Mouse (Mus musculus) stomach, adult 2 months (tissue): ENCODE results near the gene Syngr1. TPM values are rescaled to one million over a fixed set of nuclear protein-coding genes. Genes with fewer than 3 reads are reported as not detected.

ENCODE experiments used
- polyA plus RNA-seq: library from polyadenylated mRNA; depleted of rRNA; stranded (reverse); fragments of >200 nt; gene quantifications from 2 replicates; pipeline ENCODE4 v1.2.3, GENCODE M21; 2012; rRNA removed

The Syngr1 gene
- 118 and 135 TPM in 2 replicates for polyA plus RNA-seq

DNA sequence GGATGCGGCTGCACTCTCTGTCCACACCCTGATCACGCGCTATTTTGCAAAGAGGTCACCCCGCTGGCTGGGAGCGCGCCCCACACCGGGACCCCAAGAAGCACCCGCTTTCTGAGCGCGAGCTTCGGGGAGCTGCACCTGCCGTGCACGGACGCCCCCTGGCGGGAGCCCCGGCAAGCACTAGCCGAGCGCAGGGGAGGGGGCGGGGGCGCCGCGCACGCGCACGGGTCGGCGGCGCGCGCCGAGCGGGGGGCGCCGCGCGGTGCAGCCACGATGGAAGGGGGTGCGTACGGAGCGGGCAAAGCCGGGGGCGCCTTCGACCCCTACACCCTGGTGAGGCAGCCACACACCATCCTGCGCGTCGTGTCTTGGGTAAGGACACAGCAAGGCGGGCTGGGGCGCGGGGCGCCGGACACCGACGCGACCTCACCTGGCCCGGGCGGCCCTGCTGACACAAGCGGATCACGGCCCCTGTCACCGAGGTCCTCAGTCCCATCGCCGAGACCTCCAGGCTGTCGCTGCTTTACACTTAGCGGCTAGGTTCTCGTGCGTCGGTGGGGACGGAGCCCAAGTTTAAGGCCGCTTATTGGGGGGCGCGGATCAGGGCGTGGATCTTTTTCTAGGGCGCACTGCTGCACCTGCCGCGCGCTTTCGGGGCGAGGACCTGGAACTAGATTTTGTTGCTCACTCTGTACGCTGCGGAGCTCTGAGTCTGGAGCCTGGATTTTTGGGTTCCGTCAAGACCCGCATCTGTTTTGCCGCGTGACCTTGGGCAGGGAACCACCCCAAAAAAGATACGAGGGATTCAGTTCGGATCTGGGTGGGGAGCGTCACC, at the start of gene Syngr1, which contains the start of gene Rpl3:
Syngr1 (plus strand) TSS at position 214 of the 835 bp plus-strand sequence.
Rpl3 (minus strand) TSS at position 748 of the 835 bp plus-strand sequence.

DNA sequence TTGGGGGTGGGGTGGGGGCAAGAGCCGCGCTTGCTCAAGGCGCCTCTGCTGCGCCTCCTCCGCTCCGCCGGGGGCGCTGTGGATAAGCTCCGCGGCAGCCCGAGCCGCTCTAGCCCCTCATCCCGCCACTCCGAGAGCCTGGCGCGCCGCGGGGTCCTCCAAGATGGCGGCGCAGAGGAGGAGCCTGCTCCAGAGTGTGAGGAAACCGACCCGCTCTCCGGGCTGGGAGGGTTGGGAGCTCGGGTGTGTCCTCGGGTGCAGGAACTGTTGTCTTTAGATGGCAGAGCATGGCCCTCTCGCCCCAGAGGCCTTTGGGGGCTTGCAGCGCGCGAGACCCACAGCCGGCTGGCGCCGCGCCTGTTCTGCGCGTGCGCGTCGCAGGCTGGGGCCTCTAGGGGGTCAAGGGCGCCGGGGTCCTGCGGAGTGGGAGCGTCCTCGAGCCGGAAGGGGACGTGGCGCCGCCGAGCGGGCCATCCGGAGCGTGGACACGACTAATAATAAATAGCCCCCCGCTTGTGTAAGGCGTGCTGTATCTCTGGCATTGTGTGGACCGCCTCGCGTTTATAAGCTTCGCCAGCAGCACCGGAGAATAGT, 42.0 kb downstream of the Syngr1 start, which contains the start of gene Tab1:
Tab1 (plus strand) TSS at position 135 of the 594 bp plus-strand sequence.

Other genes starting within 250 kb of the Syngr1 start
- gene Apobec3, start 199.7 kb upstream of the Syngr1 start, polyA plus RNA-seq = 5.1 and 8.7 TPM in 2 replicates
- 13.7 and 24.7 TPM in 2 replicates for gene Cbx7, start 120.2 kb upstream of the Syngr1 start, polyA plus RNA-seq
- 15.7 and 20.9 TPM in 2 replicates for gene Pdgfb, start 76.4 kb upstream of the Syngr1 start, polyA plus RNA-seq
- gene Rpl3, start 534 bp downstream of the Syngr1 start, polyA plus RNA-seq = 288 and 389 TPM in 2 replicates
- 21.3 and 21.9 TPM in 2 replicates for gene Tab1, start 41.8 kb downstream of the Syngr1 start, polyA plus RNA-seq
- gene Mgat3, start 82.4 kb downstream of the Syngr1 start, polyA plus RNA-seq = 14.8 and 15.8 TPM in 2 replicates
- 4.9 and 5.9 TPM in 2 replicates for gene Mief1, start 142.7 kb downstream of the Syngr1 start, polyA plus RNA-seq
- not detected in 2 replicates for gene AC140267.1, start 144.5 kb downstream of the Syngr1 start, polyA plus RNA-seq
- 83.1 and 91.7 TPM in 2 replicates for gene Atf4, start 163.8 kb downstream of the Syngr1 start, polyA plus RNA-seq
- gene Rps19bp1, start 173.0 kb downstream of the Syngr1 start, polyA plus RNA-seq = 11.4 and 15.8 TPM in 2 replicates
- gene Cacna1i, start 195.9 kb downstream of the Syngr1 start, polyA plus RNA-seq = 0.05 TPM in 2 replicates